Mouse (Mus musculus) gastrocnemius, postnatal 10 days (tissue): ENCODE results near the gene Nsf. TPM values are rescaled to one million over a fixed set of nuclear protein-coding genes. Genes with fewer than 3 reads are reported as not detected.

Source experiments
- DNase-seq: peaks from one replicate; pipeline ENCODE4 v3.0.0; 2021; ENCODE audit warnings: mixed read lengths
- total RNA-seq, 2 experiments: library from RNA; stranded (reverse); gene quantifications; 2 replicates each; pipeline ENCODE4 v1.2.3; 2021

Gene Nsf
- total RNA-seq, 2 experiments from 2014 or later, result 19.7 to 22.2 TPM

- DNase-seq, result no peak
These were observed 181.1 kb downstream of the Nsf start for GRCm38 (mm10) chr11:103772505-103773386.

Other genes starting within 250 kb of the Nsf start
- gene Wnt9b, start 204.2 kb downstream of the Nsf start, total RNA-seq, result under 1 TPM in 1 of 2 experiments, not detected in 1; 0.05 TPM
- under 1 TPM; 0.27 to 0.42 TPM for gene Wnt3, start 179.9 kb downstream of the Nsf start, total RNA-seq
- gene Arf2, start 12.7 kb upstream of the Nsf start, total RNA-seq, result 10 to 100 TPM; 25.5 to 26.0 TPM
- under 1 TPM in 1 of 2 experiments, not detected in 1; 0.12 TPM for gene Crhr1, start 178.8 kb upstream of the Nsf start, total RNA-seq
- gene Sppl2c, start 232.3 kb upstream of the Nsf start, total RNA-seq, result not detected